Comparison of ENCODE assay signal across 8 mouse cellular contexts in the genomic region with DNA sequence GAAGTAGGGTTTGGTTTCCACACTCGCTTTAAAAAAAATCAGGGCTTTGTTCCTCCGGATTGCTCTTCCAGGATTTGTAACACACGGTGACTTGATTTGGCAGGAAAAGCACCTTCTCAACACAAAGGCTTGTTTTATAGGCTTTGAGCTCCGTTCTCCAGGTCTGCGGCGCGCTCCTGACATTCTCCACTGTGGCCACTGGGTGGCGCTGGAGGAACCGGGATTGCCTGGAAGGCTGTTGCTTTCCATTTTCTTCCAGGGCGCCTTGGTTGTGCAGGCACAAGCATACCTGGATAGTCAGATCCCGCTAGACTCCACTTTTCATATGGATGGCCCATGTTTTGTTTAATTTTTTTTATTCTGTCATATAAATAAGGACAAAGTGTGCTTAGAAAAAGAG. TPM values are rescaled to one million over a fixed set of nuclear protein-coding genes. Genes with fewer than 3 reads are reported as not detected.
A peak's percentile ranks its signal among the peaks of the same experiment; 100 is the strongest.
DNase-seq lines count a peak whose midpoint lies in the region; ATAC-seq and TF ChIP-seq lines count a peak whose summit lies in the region.

No protein-coding gene starts in this region.

- no peak for TF ChIP-seq POLR2A in thymus, adult 2 months (IDR thresholded peaks at IDR 0.05; ENCODE audit: control insufficient read depth, extremely low read depth, insufficient read depth, low read length, poor library complexity)

- peak overlapping the region; percentile 37; the same call in 1 of the 2 replicates for H3K9ac ChIP-seq in heart, embryonic 13.5 days
- no peak overlapping the region for H3K9ac ChIP-seq in liver, postnatal 0 days (replicated peaks)

- ATAC-seq in CD4-positive, CD25-positive, alpha-beta regulatory T cell, adult 4 months: peak; percentile 37
- ATAC-seq in heart, embryonic 13.5 days (ENCODE audit: extremely low read depth, insufficient number of reproducible peaks, low FRiP score, low TSS enrichment): no peak
- ATAC-seq in liver, postnatal 0 days: no peak

- DNase-seq in brain, embryonic 18.5 days (ENCODE audit: low read depth, low spot score): peak; percentile 49
- peak; percentile 74 for DNase-seq in fibroblast of lung, adult 2 months (ENCODE audit: low read depth)
- peak; percentile 87 to 90 for DNase-seq in kidney, postnatal 25 days
- peak; percentile 77 for DNase-seq in liver, postnatal 0 days
- DNase-seq in ovary, adult 18-20 months (ENCODE audit: low spot score): peak; percentile 51
- peak; percentile 69 for DNase-seq in thymus, adult 2 months

- H3K9me3 ChIP-seq in heart, embryonic 13.5 days: no peaks in the 10 kb centered on the region
- H3K9me3 ChIP-seq in liver, postnatal 0 days (ENCODE audit: low read length): no peaks in the 10 kb centered on the region

- peak; percentile 88 for TF ChIP-seq CTCF in liver, postnatal 0 days (IDR thresholded peaks at IDR 0.05; ENCODE audit: low read depth)
- peak; percentile 87; the same call in 1 of the 2 replicates for TF ChIP-seq CTCF in thymus, adult 2 months (IDR thresholded peaks at IDR 0.05; ENCODE audit: borderline replicate concordance, control insufficient read depth, extremely low read depth, insufficient read depth, low read length, poor library complexity)

- H3K4me2 ChIP-seq in heart, embryonic 13.5 days: peak overlapping the region; percentile 54
- H3K4me2 ChIP-seq in liver, postnatal 0 days (ENCODE audit: low read depth, low read length): no peak overlapping the region

- no peaks in the 10 kb centered on the region for H3K36me3 ChIP-seq in heart, embryonic 13.5 days
- H3K36me3 ChIP-seq in liver, postnatal 0 days (replicated peaks; ENCODE audit: insufficient read depth, low read length): no peaks in the 10 kb centered on the region
- H3K36me3 ChIP-seq in thymus, adult 2 months (ENCODE audit: control insufficient read depth, insufficient read depth, low read length): no peaks in the 10 kb centered on the region

- 4% methylated on average over 11 of the region's 11 CpGs for WGBS in heart, embryonic 13.5 days
- 8% methylated on average over 11 of the region's 11 CpGs for WGBS in liver, postnatal 0 days (ENCODE audit: insufficient replicate concordance)
- 8% methylated on average over 11 of the region's 11 CpGs for WGBS in thymus, adult 2 months

- no peak overlapping the region for H3K27ac ChIP-seq in heart, embryonic 13.5 days (replicated peaks)
- H3K27ac ChIP-seq in liver, postnatal 0 days (ENCODE audit: low read depth): no peak overlapping the region
- no peak overlapping the region for H3K27ac ChIP-seq in thymus, adult 2 months (ENCODE audit: control insufficient read depth, insufficient read depth, low read length)

- peaks cover 12% of the 10 kb centered on the region for H3K27me3 ChIP-seq in heart, embryonic 13.5 days (replicated peaks)
- H3K27me3 ChIP-seq in liver, postnatal 0 days (ENCODE audit: insufficient read depth, low read length): no peaks in the 10 kb centered on the region
- H3K27me3 ChIP-seq in thymus, adult 2 months (ENCODE audit: control insufficient read depth, insufficient read depth, low read length): no peaks in the 10 kb centered on the region

- 0 out of 2 replicates have a peak overlapping the region, but pooled peaks have one; percentile 13 for H3K4me3 ChIP-seq in heart, embryonic 13.5 days
- no peak overlapping the region for H3K4me3 ChIP-seq in liver, postnatal 0 days (ENCODE audit: low read depth, low read length)
- no peak overlapping the region for H3K4me3 ChIP-seq in thymus, adult 2 months (ENCODE audit: control insufficient read depth, insufficient read depth, low read length)

- 0 out of 2 replicates have a peak, but pooled peaks cover 4% of the 10 kb centered on the region for H3K4me1 ChIP-seq in heart, embryonic 13.5 days
- H3K4me1 ChIP-seq in liver, postnatal 0 days (ENCODE audit: insufficient read depth): no peaks in the 10 kb centered on the region
- no peaks in the 10 kb centered on the region for H3K4me1 ChIP-seq in thymus, adult 2 months (replicated peaks; ENCODE audit: control insufficient read depth, insufficient read depth, low read length)

- no peak for TF ChIP-seq EP300 in liver, postnatal 0 days (IDR thresholded peaks at IDR 0.05; ENCODE audit: low read depth)

RNA-seq across cellular contexts. Expression of a gene that starts 29.7 kb away (rescaled TPM):
- polyA plus RNA-seq in CD4-positive, CD25-positive, alpha-beta regulatory T cell, adult 4 months (2017; shearing (Covaris generic)): 10 to 100 TPM; 12.3 to 18.1 TPM
- polyA plus RNA-seq in heart, embryonic 13.5 days (2015; fragmentation: Nextera tagmentation; extraction: Ambion mirVana): 15.9 and 16.9 TPM in 2 replicates
- 12.8 and 13.7 TPM in 2 replicates for polyA plus RNA-seq in liver, postnatal 0 days (2015; fragmentation: Nextera tagmentation; extraction: Ambion mirVana)
- 31.0 and 36.3 TPM in 2 replicates for polyA plus RNA-seq in thymus, adult 2 months (2012; rRNA removed)
